ENCODE assay signal across 10 mouse cellular contexts in genomic region chr19:46275307-46275706, GRCm38 (mm10). TPM values are rescaled to one million over a fixed set of nuclear protein-coding genes. Genes with fewer than 3 reads are reported as not detected.
A peak's percentile ranks its signal among the peaks of the same experiment; 100 is the strongest.
DNase-seq lines count a peak whose midpoint lies in the region; ATAC-seq and TF ChIP-seq lines count a peak whose summit lies in the region.
"Had no signal": no experiment of that assay in that cellular context is flagged by ENCODE, and none has a peak within 500 bp of the region (broad histone marks: within the 10 kb centered on the region; RNA-seq: fewer than 3 reads in every experiment).

No protein-coding gene starts in this region.

- no peak for ATAC-seq in hindbrain, postnatal 0 days
- ATAC-seq in hindbrain, embryonic 12.5 days (ENCODE audit: low FRiP score), result no peak
- no peak for ATAC-seq in inflammation-experienced regulatory T-cells, adult 6 months
- ATAC-seq: intestine, embryonic 15.5 days had no signal

- no peak overlapping the region for H3K27ac ChIP-seq in hindbrain, postnatal 0 days
- H3K27ac ChIP-seq in hindbrain, embryonic 12.5 days, result no peak overlapping the region
- H3K27ac ChIP-seq in forebrain, embryonic 10.5 days, result no peak overlapping the region
- H3K27ac ChIP-seq: intestine, embryonic 15.5 days had no signal

- TF ChIP-seq CTCF in hindbrain, postnatal 0 days (IDR thresholded peaks at IDR 0.05; ENCODE audit: low read depth), result peak; percentile 45

- peaks cover 54% of the 10 kb centered on the region for H3K36me3 ChIP-seq in hindbrain, postnatal 0 days (ENCODE audit: insufficient read depth, low read length)
- peaks cover 75% of the 10 kb centered on the region for H3K36me3 ChIP-seq in hindbrain, embryonic 12.5 days
- H3K36me3 ChIP-seq in forebrain, embryonic 10.5 days (replicated peaks), result peaks cover 76% of the 10 kb centered on the region

- no peak for DNase-seq in hindbrain, postnatal 0 days (ENCODE audit: low spot score)
- DNase-seq in CD4-positive helper T cell, adult 2 months (ENCODE audit: low read depth, low spot score), result peak; percentile 18
- peak; percentile 67 for DNase-seq in R1 (ENCODE audit: low read depth, low spot score)
- DNase-seq in lung, postnatal 10 days, result peak; percentile 11
- DNase-seq in forebrain, embryonic 10.5 days (ENCODE audit: extremely low spot score, low spot score), result no peak
- no peak for DNase-seq in heart, postnatal 4 days
- DNase-seq: cerebellum, adult 11-12 months had no signal

- no peak overlapping the region for H3K9ac ChIP-seq in hindbrain, postnatal 0 days (replicated peaks; ENCODE audit: low read length)
- no peak overlapping the region for H3K9ac ChIP-seq in hindbrain, embryonic 12.5 days
- H3K9ac ChIP-seq: intestine, embryonic 15.5 days had no signal

- H3K4me3 ChIP-seq in hindbrain, postnatal 0 days (ENCODE audit: low read length), result no peak overlapping the region
- no peak overlapping the region for H3K4me3 ChIP-seq in hindbrain, embryonic 12.5 days
- H3K4me3 ChIP-seq in forebrain, embryonic 10.5 days, result no peak overlapping the region
- H3K4me3 ChIP-seq: intestine, embryonic 15.5 days had no signal

- no peaks in the 10 kb centered on the region for H3K27me3 ChIP-seq in hindbrain, postnatal 0 days (ENCODE audit: insufficient read depth, low read length)
- no peaks in the 10 kb centered on the region for H3K27me3 ChIP-seq in hindbrain, embryonic 12.5 days
- H3K27me3 ChIP-seq in forebrain, embryonic 10.5 days (ENCODE audit: poor library complexity, severe bottlenecking), result no peaks in the 10 kb centered on the region
- H3K27me3 ChIP-seq: intestine, embryonic 15.5 days had no signal

- no peak overlapping the region for H3K4me2 ChIP-seq in hindbrain, postnatal 0 days (ENCODE audit: low read depth, low read length)
- no peak overlapping the region for H3K4me2 ChIP-seq in hindbrain, embryonic 12.5 days (replicated peaks)
- H3K4me2 ChIP-seq: intestine, embryonic 15.5 days had no signal

- H3K9me3 ChIP-seq in hindbrain, postnatal 0 days (ENCODE audit: low read length), result no peaks in the 10 kb centered on the region
- no peaks in the 10 kb centered on the region for H3K9me3 ChIP-seq in hindbrain, embryonic 12.5 days (replicated peaks)
- no peaks in the 10 kb centered on the region for H3K9me3 ChIP-seq in forebrain, embryonic 10.5 days
- H3K9me3 ChIP-seq: intestine, embryonic 15.5 days had no signal

- no peaks in the 10 kb centered on the region for H3K4me1 ChIP-seq in hindbrain, postnatal 0 days (ENCODE audit: insufficient read depth, low read length)
- H3K4me1 ChIP-seq in hindbrain, embryonic 12.5 days, result no peaks in the 10 kb centered on the region
- H3K4me1 ChIP-seq in forebrain, embryonic 10.5 days, result no peaks in the 10 kb centered on the region
- H3K4me1 ChIP-seq: intestine, embryonic 15.5 days had no signal

RNA-seq across cellular contexts. Expression of gene Nfkb2, which starts 28.8 kb away (rescaled TPM):
- total RNA-seq in hindbrain, postnatal 0 days (2014; rRNA removed), result 3.5 and 4.7 TPM in 2 replicates
- 1.7 and 1.9 TPM in 2 replicates for polyA plus RNA-seq in hindbrain, postnatal 0 days (2015; fragmentation: Nextera tagmentation; extraction: Ambion mirVana)
- polyA plus RNA-seq in hindbrain, embryonic 12.5 days (2016; fragmentation: Nextera tagmentation; extraction: Ambion mirVana), result 4.7 and 5.0 TPM in 2 replicates
- polyA plus RNA-seq in forebrain, embryonic 10.5 days (2016; fragmentation: Nextera tagmentation; extraction: Ambion mirVana), result 3.8 and 3.9 TPM in 2 replicates
- 10 to 100 TPM; 15.1 to 15.2 TPM for total RNA-seq in heart, postnatal 4 days (2021)
- polyA plus RNA-seq in inflammation-experienced regulatory T-cells, adult 6 months (2017; shearing (Covaris generic)), result 10 to 100 TPM; 15.7 to 27.8 (median 20.7) TPM

RNA-seq across cellular contexts. Expression of gene Psd, which starts 51.6 kb away (rescaled TPM):
- 380 and 396 TPM in 2 replicates for total RNA-seq in hindbrain, postnatal 0 days (2014; rRNA removed)
- polyA plus RNA-seq in hindbrain, postnatal 0 days (2015; fragmentation: Nextera tagmentation; extraction: Ambion mirVana), result 115 and 123 TPM in 2 replicates
- 33.2 and 34.7 TPM in 2 replicates for polyA plus RNA-seq in hindbrain, embryonic 12.5 days (2016; fragmentation: Nextera tagmentation; extraction: Ambion mirVana)
- polyA plus RNA-seq in forebrain, embryonic 10.5 days (2016; fragmentation: Nextera tagmentation; extraction: Ambion mirVana), result 2.8 and 2.9 TPM in 2 replicates
- total RNA-seq in heart, postnatal 4 days (2021), result 1 to 10 TPM; 1.7 to 2.1 TPM
- polyA plus RNA-seq in inflammation-experienced regulatory T-cells, adult 6 months (2017; shearing (Covaris generic)), result 1 to 10 TPM; 3.1 to 4.1 (median 4.0) TPM

RNA-seq across cellular contexts. Expression of gene Fbxl15, which starts 52.7 kb away (rescaled TPM):
- total RNA-seq in hindbrain, postnatal 0 days (2014; rRNA removed), result 69.1 and 71.4 TPM in 2 replicates
- 53.3 and 54.2 TPM in 2 replicates for polyA plus RNA-seq in hindbrain, postnatal 0 days (2015; fragmentation: Nextera tagmentation; extraction: Ambion mirVana)
- polyA plus RNA-seq in hindbrain, embryonic 12.5 days (2016; fragmentation: Nextera tagmentation; extraction: Ambion mirVana), result 26.2 and 28.3 TPM in 2 replicates
- polyA plus RNA-seq in forebrain, embryonic 10.5 days (2016; fragmentation: Nextera tagmentation; extraction: Ambion mirVana), result 17.9 and 18.0 TPM in 2 replicates
- total RNA-seq in heart, postnatal 4 days (2021), result 1 to 10 TPM; 5.5 to 7.2 TPM
- 1 to 10 TPM; 3.9 to 6.4 (median 4.5) TPM for polyA plus RNA-seq in inflammation-experienced regulatory T-cells, adult 6 months (2017; shearing (Covaris generic))

Comparison
In these comparisons a context has a peak if more than half of its experiments do, and no peak if none do; other contexts are left out.
1. DNase-seq: peak in CD4-positive helper T cell, adult 2 months (single experiment), R1 (single experiment) and lung, postnatal 10 days (single experiment); none in hindbrain, postnatal 0 days (single experiment), forebrain, embryonic 10.5 days (single experiment) and heart, postnatal 4 days (single experiment).